8 mouse cellular contexts compared by ENCODE assay signal in the genomic region with DNA sequence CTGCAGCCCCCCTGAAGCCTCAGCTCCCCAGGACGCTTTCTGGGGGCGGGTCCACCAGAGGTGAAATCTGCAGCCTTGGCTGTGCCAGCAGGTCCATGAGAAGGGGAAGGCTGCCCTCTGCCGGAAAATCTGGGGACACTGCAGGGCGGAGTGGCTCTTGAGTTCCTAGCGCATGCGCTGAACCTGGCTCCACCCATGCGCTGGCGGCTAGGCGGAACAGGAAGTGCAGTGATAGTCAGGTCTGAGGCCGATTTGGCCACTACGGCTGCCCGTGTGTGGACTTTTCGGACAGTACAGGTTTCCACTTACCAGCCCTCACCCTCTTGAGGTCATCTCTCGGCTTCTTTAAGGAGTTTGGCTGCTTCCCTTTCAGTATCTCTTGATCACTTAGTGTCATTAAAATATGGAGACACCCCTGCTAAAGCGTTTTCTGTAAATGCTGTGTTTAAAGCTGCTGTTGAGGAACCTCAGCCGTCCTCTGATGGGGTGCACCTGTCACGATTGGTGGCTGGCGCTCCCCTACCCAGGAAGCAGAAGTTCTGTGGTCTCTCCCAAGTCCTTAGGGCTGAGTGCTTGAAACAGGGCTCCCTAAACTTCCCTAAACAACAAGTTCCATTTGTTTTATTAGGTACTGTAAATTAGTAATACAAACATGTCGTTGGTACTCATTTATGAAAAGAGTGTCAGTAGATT. TPM values are rescaled to one million over a fixed set of nuclear protein-coding genes. Genes with fewer than 3 reads are reported as not detected.
DNase-seq lines count a peak whose midpoint lies in the region; TF ChIP-seq lines count a peak whose summit lies in the region.

No protein-coding gene starts in this region.

- peak overlapping the region; percentile 89 for H3K27ac ChIP-seq in gastrocnemius, adult 2 months

- no peaks in the 10 kb centered on the region for H3K9me3 ChIP-seq in megakaryocyte, embryonic 14.5 days

- no peak; the same call in 1 of the 2 replicates for TF ChIP-seq CTCF in gastrocnemius, adult 2 months (IDR thresholded peaks at IDR 0.05)

- intact Hi-C loops in gastrocnemius, adult 2 months (cut with DNase I), result loop anchor here (1.0 to 10.0 kb wide), 4 partner anchors 30 to 279 kb away; a partner anchor contains a TSS

- no peaks in the 10 kb centered on the region for H3K27me3 ChIP-seq in megakaryocyte, embryonic 14.5 days (replicated peaks)

- peak overlapping the region; percentile 74 for H3K4me3 ChIP-seq in gastrocnemius, adult 2 months
- peak overlapping the region; percentile 92 for H3K4me3 ChIP-seq in megakaryocyte, embryonic 14.5 days (replicated peaks)

- H3K36me3 ChIP-seq in megakaryocyte, embryonic 14.5 days (replicated peaks; ENCODE audit: low read length), result no peaks in the 10 kb centered on the region

- DNase-seq in WW6 (ENCODE audit: low read depth, low spot score), result peak; percentile 95
- peak; percentile 91 to 96 for DNase-seq in cerebellum, postnatal 4 days (ENCODE audit: low spot score in 2 of 2)
- DNase-seq in gastrocnemius, adult 2 months, result peak; percentile 97
- peak; percentile 93 for DNase-seq in hindlimb bud, embryonic 11.5 days (ENCODE audit: extremely low spot score, low read depth, low spot score)
- peak; percentile 89 to 90 for DNase-seq in left cerebral cortex, adult 8-10 months (ENCODE audit: low spot score in 2 of 2)
- peak; percentile 96 to 97 for DNase-seq in right cerebral cortex, postnatal 10 days (ENCODE audit: low spot score in 2 of 2)
- peak; percentile 97 for DNase-seq in urinary bladder, postnatal 25 days (ENCODE audit: low spot score)

- peaks cover 64% of the 10 kb centered on the region for H3K4me1 ChIP-seq in megakaryocyte, embryonic 14.5 days

RNA-seq across cellular contexts. Expression of a gene that starts 5.8 kb away (rescaled TPM):
- total RNA-seq in gastrocnemius, adult 2 months (2021), result not detected
- total RNA-seq in left cerebral cortex, adult 8-10 months (2022), result not detected
- polyA plus RNA-seq in megakaryocyte, embryonic 14.5 days (2012; ENCODE audit: insufficient read depth, low replicate concordance), result not detected in 2 replicates

RNA-seq across cellular contexts. Expression of a gene that starts 30.3 kb away (rescaled TPM):
- total RNA-seq in gastrocnemius, adult 2 months (2021), result 100 to 1,000 TPM; 345 to 399 TPM
- total RNA-seq in left cerebral cortex, adult 8-10 months (2022), result 100 to 1,000 TPM; 133 to 174 (median 147) TPM
- polyA plus RNA-seq in megakaryocyte, embryonic 14.5 days (2012; ENCODE audit: insufficient read depth, low replicate concordance), result 6.7 and 20.0 TPM in 2 replicates

Comparison
In these comparisons a context has a peak if more than half of its experiments do, and no peak if none do; other contexts are left out.
1. Peak in every context shown above with its lines: DNase-seq, H3K4me3 ChIP-seq and H3K27ac ChIP-seq.